Mouse (Mus musculus) lung, adult 2 months (tissue): Measurements from ENCODE around the gene Fras1.

Experiments
- CTCF ChIP-seq: fragments of 200-500 bp; IDR thresholded peaks from 2 replicates; pipeline ENCODE4 v1.5.1; 2011; ENCODE audit warnings: mild to moderate bottlenecking, low read length, control low read depth; ENCODE audit not compliant: insufficient read depth
- POLR2A ChIP-seq: fragments of 200-500 bp; IDR thresholded peaks from 2 replicates; pipeline ENCODE4 v1.6.1; 2011; ENCODE audit warnings: low read depth, mild to moderate bottlenecking, control low read depth, low read length, borderline replicate concordance; ENCODE audit errors: extremely low read depth

DNA sequence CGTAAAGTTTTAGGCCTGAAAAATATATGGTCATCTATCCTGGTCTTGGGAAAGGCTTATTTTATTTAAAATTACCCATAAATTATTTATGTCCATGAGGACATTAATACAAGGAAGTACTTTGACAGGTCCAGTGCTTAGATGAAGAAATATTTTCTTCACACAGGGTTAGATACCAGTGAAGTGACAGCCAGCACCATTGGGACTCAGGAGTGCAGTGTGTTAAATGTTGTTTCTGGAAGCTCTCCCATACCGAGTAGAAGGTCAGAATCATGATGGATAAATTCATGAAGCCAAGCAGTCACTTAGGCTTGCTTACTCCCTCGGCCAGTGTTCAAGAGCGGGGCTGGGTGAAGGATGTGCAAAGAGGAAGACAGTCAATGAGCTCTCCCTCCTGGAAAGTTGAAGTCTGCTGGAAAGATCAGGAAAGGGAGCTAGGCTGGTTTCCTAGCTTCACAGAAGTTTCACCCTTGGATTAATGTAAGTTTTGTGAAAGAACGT, 149.2 kb downstream of the Fras1 start:
- TF ChIP-seq CTCF = no peak
- no peak for TF ChIP-seq POLR2A
